Mouse (Mus musculus): ENCODE measurements around the gene Armh1.

DNA sequence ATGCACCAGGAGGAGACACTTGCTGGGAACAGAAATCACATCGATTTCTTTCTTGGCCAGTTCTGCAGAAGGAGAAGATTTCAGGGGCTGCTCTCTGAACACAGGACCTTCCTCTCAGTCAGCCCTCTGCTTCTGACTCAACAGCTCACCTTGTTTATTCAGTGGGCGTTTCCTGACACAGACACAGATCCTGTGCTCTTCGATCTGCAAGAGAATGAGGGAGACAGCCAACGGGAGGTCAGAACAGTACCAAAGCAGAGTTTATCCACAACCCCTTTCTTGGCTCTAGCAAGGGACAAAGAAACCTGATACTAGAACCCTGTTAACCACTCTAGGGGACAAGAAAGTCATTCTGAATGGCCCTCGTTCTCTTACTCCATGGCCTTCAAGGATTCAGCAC is 82.0 kb downstream of the Armh1 start:
- TF ChIP-seq CTCF (IDR thresholded peaks at IDR 0.05; ENCODE audit: low read depth, low read length) (no peak), POLR2A (IDR thresholded peaks at IDR 0.05; ENCODE audit: extremely low read depth, insufficient read depth, low read length) (no peak)
